Mouse (Mus musculus) spleen, adult 12 weeks (tissue): ENCODE measurements at regions not wholly inside any gene's neighbourhood (a gene's known extent, or its start where the extent isn't known, plus 50 kb on each side); places are given as distances from the start of the nearest gene placed in this dataset.

ENCODE experiments used
- DNase-seq: peaks from one replicate; pipeline ENCODE4 v3.0.0; 2022; ENCODE audit warnings: low spot score

GRCm38 (mm10) chr9:63850316-63850693 is 92.5 kb upstream of the Smad3 start:
- no peak for DNase-seq

DNA sequence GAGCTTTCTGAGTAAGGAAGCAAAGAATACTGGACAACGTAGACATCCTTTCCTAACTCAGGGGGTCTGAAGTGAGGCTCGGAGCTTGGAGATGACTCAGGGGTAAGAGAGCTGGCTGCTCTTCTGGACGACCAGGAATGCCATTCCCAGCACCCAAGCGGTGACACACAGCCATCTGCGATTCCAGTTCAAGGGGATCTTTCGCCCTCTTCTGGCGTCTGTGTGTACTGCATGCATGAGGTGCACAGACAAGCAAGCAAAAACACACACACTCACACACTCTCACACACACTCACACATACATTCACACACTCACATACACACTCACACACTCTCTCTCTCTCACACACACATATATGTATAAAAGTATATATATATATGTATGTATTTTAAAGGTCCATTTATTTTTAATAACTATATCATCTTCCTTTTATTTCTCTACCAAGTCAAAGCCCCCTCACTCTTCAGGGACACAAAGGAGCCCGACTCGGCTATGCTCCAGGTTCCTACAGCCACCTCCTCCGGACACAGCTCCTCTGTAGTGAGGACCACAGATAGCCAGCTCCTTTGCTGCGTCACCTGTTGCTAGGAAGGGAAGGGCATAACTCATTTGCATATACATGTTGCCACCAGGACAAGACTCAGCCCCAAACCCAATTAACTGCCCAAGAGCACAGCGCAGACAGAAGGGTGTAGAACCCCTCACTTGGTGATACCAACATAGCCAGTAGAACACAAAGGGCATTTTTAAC is 91.9 kb upstream of the Smad3 start:
- no peak for DNase-seq

DNA sequence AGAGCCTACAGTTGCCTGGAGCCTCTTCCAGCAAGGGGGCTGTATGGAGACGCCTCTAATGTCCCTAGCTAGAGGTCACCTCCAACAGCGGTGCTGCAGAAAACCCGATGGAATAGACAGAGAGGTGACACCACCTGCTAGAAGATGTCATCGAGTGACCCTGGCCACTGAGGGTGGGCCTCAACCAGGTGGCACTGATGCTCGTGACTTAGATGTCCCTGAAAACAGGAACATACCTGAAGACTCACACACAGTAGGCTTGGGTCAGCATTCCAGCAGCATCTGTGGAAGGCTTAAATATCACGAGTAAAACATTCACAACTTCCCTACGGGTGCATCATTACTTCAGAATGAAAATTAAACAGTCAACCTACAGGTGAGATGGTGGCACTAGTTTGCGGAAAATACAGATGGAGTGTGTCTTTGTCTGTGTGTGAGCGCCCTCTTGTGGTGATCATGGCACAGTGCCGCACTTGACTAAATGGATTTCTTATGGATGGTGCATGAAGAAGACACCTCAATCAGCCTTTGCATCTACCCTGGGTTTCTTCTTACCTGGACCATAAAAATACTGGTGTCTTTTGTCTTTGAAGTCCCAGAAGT is 86.2 kb upstream of the Smad3 start:
- peak; percentile 19 for DNase-seq

- DNase-seq, result no peak
These were observed 85.6 kb upstream of the Smad3 start for GRCm38 (mm10) chr9:63843431-63843830.

DNA sequence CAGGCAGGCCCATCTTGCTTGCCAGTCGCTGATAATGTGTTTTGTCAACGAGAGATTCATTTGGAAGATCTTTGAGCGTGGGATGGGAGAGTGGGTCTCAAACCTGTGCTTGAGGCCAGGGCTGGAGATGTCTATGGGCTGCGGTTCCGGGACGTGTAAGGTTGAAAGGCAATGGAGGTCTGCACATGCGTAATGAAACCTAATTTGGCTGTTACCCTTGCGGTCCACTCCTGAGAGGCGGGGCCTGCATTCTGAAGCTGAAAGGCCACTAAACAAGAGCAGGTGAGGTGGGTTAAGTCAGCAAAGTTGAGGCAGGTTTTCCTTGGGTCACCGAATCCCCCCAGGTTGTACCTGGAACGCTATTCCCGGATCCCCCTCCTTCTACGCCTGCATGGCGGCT is 83.3 kb upstream of the Smad3 start:
- no peak for DNase-seq

GRCm38 (mm10) chr9:63838996-63839772 is 81.4 kb upstream of the Smad3 start:
- DNase-seq, result no peak

- DNase-seq, result no peak
These were observed 79.8 kb upstream of the Smad3 start for GRCm38 (mm10) chr9:63837552-63837951.

- DNase-seq, result no peak
These were observed 78.9 kb upstream of the Smad3 start for GRCm38 (mm10) chr9:63836565-63837284.

DNA sequence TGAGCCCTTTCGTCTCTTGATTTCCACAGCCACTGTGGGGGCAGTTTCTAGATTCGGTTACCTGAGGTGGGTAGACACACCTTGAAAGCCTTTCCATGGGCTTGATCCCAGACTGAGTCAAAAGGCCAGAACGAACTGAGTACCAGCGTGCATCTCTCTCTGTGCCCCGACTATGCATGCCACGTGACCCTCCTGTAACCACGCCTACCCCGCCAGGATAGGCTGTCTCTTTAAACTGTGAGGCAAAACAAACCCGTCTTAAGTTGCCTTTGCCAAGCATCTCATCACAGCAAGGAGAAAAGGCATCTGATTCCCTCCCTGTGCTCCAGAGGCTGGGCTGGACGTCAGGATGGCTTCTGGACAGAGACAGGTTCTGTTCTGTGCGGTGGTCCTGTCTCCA is 78.2 kb upstream of the Smad3 start:
- no peak for DNase-seq

- DNase-seq, result no peak
These were observed 76.6 kb upstream of the Smad3 start for GRCm38 (mm10) chr9:63834416-63834815.

DNA sequence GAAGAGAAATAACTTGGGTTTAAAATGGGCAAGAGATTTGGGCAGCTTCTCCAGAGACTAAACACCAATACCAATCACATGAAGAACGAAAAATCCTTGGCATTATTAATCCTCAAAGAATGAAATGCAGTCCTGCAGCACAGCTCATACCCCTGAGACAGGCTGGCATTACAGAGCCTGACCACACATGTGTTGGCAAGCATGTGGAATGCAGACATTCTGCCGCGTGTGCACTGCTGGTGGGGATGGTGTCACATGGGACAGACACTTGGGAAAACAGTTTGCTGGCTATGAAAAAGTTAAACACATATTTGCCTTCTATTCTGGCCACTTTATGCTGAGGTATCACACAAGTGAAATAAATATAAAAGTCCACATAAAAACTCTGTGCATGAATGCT is 60.4 kb upstream of the Smad3 start:
- DNase-seq, result no peak

- DNase-seq, result peak; percentile 20
These were observed 58.7 kb upstream of the Smad3 start for GRCm38 (mm10) chr9:63816540-63816939.

GRCm38 (mm10) chr9:63809901-63810587 is 52.2 kb upstream of the Smad3 start:
- no peak for DNase-seq
